Mouse (Mus musculus): ENCODE data around the gene Trhr2. TPM values are rescaled to one million over a fixed set of nuclear protein-coding genes. Genes with fewer than 3 reads are reported as not detected.
"Not testable (repeated sequence)": the region's sequence is repeated elsewhere in the genome, so short reads cannot be mapped to it uniquely, and the experiment has no call there.

Gene Trhr2
- polyA plus RNA-seq, 1 experiment from 2014 or later, result not detected

DNA sequence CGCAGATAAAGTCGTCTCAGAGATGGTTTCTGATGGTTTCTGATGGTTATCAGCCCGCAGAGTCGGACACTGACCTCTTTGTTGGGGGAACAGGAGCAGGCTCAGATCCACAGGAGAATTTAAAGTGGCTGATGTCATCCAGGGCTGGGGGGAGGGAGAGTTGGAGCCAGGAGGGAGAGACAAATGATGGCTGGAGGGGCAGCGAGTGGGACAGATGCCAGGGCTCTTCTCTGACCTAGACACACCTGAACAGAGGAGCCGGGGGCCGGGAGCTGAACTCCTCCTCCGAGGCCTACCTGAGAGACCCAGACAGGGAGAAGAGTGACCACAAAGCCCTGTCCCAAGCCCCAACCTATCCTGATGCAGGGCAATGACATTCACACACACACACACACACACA, 31.5 kb downstream of the Trhr2 start:
- no peak overlapping the region for H3K9ac ChIP-seq (ENCODE audit: low read depth, low read length)
- H3K4me2 ChIP-seq (ENCODE audit: low read depth, low read length), result no peak overlapping the region
- no peak for ATAC-seq
- no peak overlapping the region for H3K4me3 ChIP-seq (ENCODE audit: low read length)
- H3K9me3 ChIP-seq (ENCODE audit: control insufficient read depth, low read length), result no peaks in the 10 kb centered on the region
- WGBS, result 60% methylated on average over 8 of the region's 8 CpGs
- H3K27ac ChIP-seq (ENCODE audit: low read length), result no peak overlapping the region; the same call in 1 of the 2 replicates
- H3K27me3 ChIP-seq (replicated peaks; ENCODE audit: control insufficient read depth, insufficient read depth, low read length), result no peaks in the 10 kb centered on the region
- peaks cover 56% of the 10 kb centered on the region for H3K4me1 ChIP-seq (ENCODE audit: control insufficient read depth, insufficient read depth, low read length)
- peaks cover 6% of the 10 kb centered on the region for H3K36me3 ChIP-seq (ENCODE audit: control insufficient read depth, insufficient read depth, low read length)

GRCm38 (mm10) chr8:122326114-122326542, 34.4 kb downstream of the Trhr2 start:
- WGBS, result 27% methylated on average over 14 of the region's 14 CpGs
- Histone ChIP-seq H3K27me3 (replicated peaks; ENCODE audit: control insufficient read depth, insufficient read depth, low read length) (no peaks in the 10 kb centered on the region), H3K36me3 (ENCODE audit: control insufficient read depth, insufficient read depth, low read length) (no peaks in the 10 kb centered on the region), H3K27ac (ENCODE audit: low read length) (no peak overlapping the region), H3K4me1 (ENCODE audit: control insufficient read depth, insufficient read depth, low read length) (peaks cover 69% of the 10 kb centered on the region), H3K4me2 (ENCODE audit: low read depth, low read length) (peak overlapping the region; percentile 23; the same call in 1 of the 2 replicates), H3K4me3 (ENCODE audit: low read length) (no peak overlapping the region), H3K9ac (ENCODE audit: low read depth, low read length) (peak overlapping the region; percentile 49), H3K9me3 (ENCODE audit: control insufficient read depth, low read length) (no peaks in the 10 kb centered on the region)
- no peak for ATAC-seq

- H3K27me3 ChIP-seq (replicated peaks; ENCODE audit: control insufficient read depth, insufficient read depth, low read length), result no peaks in the 10 kb centered on the region
- 0 out of 2 replicates have a peak overlapping the region, but pooled peaks have one; percentile 7 for H3K27ac ChIP-seq (ENCODE audit: low read length)
- no peak overlapping the region for H3K4me3 ChIP-seq (ENCODE audit: low read length)
- no peak overlapping the region for H3K4me2 ChIP-seq (ENCODE audit: low read depth, low read length)
- no peaks in the 10 kb centered on the region for H3K36me3 ChIP-seq (ENCODE audit: control insufficient read depth, insufficient read depth, low read length)
- no peaks in the 10 kb centered on the region for H3K9me3 ChIP-seq (ENCODE audit: control insufficient read depth, low read length)
- H3K4me1 ChIP-seq (ENCODE audit: control insufficient read depth, insufficient read depth, low read length), result peaks cover 69% of the 10 kb centered on the region
- no peak for ATAC-seq
- 61% methylated on average over 2 of the region's 2 CpGs for WGBS
- peak overlapping the region; percentile 1; the same call in 1 of the 2 replicates for H3K9ac ChIP-seq (ENCODE audit: low read depth, low read length)
These were observed 35.4 kb downstream of the Trhr2 start for GRCm38 (mm10) chr8:122325196-122325595.

GRCm38 (mm10) chr8:122323951-122324402, 36.6 kb downstream of the Trhr2 start:
- peak; percentile 64 for ATAC-seq
- Histone ChIP-seq H3K4me3 (ENCODE audit: low read length) (peak overlapping the region; percentile 13; the same call in 1 of the 2 replicates), H3K4me2 (ENCODE audit: low read depth, low read length) (peak overlapping the region; percentile 37), H3K9ac (ENCODE audit: low read depth, low read length) (peak overlapping the region; percentile 51), H3K4me1 (ENCODE audit: control insufficient read depth, insufficient read depth, low read length) (peaks cover 71% of the 10 kb centered on the region), H3K27ac (ENCODE audit: low read length) (peak overlapping the region; percentile 92)
- H3K36me3 ChIP-seq (ENCODE audit: control insufficient read depth, insufficient read depth, low read length); H3K9me3 ChIP-seq (ENCODE audit: control insufficient read depth, low read length); H3K27me3 ChIP-seq (replicated peaks; ENCODE audit: control insufficient read depth, insufficient read depth, low read length): not testable (repeated sequence)
- WGBS, result 8% methylated on average over 13 of the region's 13 CpGs

DNA sequence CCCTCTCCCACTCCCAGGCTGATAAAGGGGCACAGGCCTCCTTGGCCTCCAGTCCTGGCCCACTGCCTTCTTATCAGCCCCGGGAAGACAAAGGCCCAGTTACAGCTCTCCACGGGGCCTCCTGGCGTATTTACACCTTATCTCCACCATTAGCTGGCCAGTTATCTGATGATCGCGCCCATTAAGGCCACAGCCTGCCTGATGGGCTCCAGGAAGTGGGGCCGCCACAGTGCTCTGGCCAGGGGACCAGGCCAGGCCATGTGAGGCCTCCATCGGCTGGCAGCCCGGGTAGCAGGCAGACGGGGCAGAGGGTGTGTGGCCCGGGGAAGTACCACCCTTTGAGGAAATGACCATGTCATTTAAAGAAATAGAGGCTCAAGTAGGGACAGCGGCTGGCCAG, 37.8 kb downstream of the Trhr2 start:
- Histone ChIP-seq H3K36me3 (ENCODE audit: control insufficient read depth, insufficient read depth, low read length) (no peaks in the 10 kb centered on the region), H3K4me1 (ENCODE audit: control insufficient read depth, insufficient read depth, low read length) (peaks cover 80% of the 10 kb centered on the region), H3K9ac (ENCODE audit: low read depth, low read length) (peak overlapping the region; percentile 56), H3K4me2 (ENCODE audit: low read depth, low read length) (peak overlapping the region; percentile 37; the same call in 1 of the 2 replicates), H3K27me3 (replicated peaks; ENCODE audit: control insufficient read depth, insufficient read depth, low read length) (no peaks in the 10 kb centered on the region), H3K9me3 (ENCODE audit: control insufficient read depth, low read length) (no peaks in the 10 kb centered on the region), H3K27ac (ENCODE audit: low read length) (peak overlapping the region; percentile 92), H3K4me3 (ENCODE audit: low read length) (no peak overlapping the region)
- ATAC-seq, result peak; percentile 39
- WGBS, result 28% methylated on average over 11 of the region's 11 CpGs

- Histone ChIP-seq H3K9ac (ENCODE audit: low read depth, low read length) (peak overlapping the region; percentile 56), H3K4me3 (ENCODE audit: low read length) (no peak overlapping the region), H3K4me1 (ENCODE audit: control insufficient read depth, insufficient read depth, low read length) (peaks cover 81% of the 10 kb centered on the region), H3K4me2 (ENCODE audit: low read depth, low read length) (peak overlapping the region; percentile 37; the same call in 1 of the 2 replicates), H3K27me3 (replicated peaks; ENCODE audit: control insufficient read depth, insufficient read depth, low read length) (no peaks in the 10 kb centered on the region), H3K36me3 (ENCODE audit: control insufficient read depth, insufficient read depth, low read length) (no peaks in the 10 kb centered on the region), H3K27ac (ENCODE audit: low read length) (peak overlapping the region; percentile 92), H3K9me3 (ENCODE audit: control insufficient read depth, low read length) (no peaks in the 10 kb centered on the region)
- ATAC-seq, result no peak
- WGBS, result 69% methylated on average over 7 of the region's 7 CpGs
These were observed 38.4 kb downstream of the Trhr2 start for GRCm38 (mm10) chr8:122322126-122322525.

DNA sequence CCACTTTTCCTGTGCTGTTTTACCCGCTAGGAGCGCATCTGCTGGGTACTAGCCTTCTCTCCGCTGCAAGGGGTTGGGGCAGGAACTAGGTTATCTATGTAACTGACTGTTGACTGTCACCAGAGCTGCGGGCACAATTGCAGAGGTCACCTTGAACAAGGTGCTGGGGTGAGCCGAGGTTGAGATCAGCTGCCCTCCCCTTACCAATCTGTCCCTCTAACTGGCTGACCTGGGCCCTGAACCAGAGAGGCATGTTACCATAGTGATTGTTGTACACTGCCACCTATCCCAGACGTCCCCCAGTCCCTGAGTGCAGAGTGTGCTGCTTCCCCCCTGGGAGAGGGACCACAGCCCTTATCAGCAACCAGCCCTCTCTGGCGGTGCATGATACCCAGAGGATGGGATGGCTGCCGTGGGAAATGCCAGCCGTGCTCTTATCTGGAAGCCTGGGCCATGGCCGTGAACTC, 39.1 kb downstream of the Trhr2 start:
- ATAC-seq, result peak; percentile 3; the same call in 1 of the 2 replicates
- Histone ChIP-seq H3K4me2 (ENCODE audit: low read depth, low read length) (no peak overlapping the region), H3K27ac (ENCODE audit: low read length) (peak overlapping the region; percentile 92), H3K9ac (ENCODE audit: low read depth, low read length) (peak overlapping the region; percentile 56; the same call in 1 of the 2 replicates), H3K36me3 (ENCODE audit: control insufficient read depth, insufficient read depth, low read length) (no peaks in the 10 kb centered on the region), H3K4me3 (ENCODE audit: low read length) (no peak overlapping the region), H3K27me3 (replicated peaks; ENCODE audit: control insufficient read depth, insufficient read depth, low read length) (no peaks in the 10 kb centered on the region), H3K9me3 (ENCODE audit: control insufficient read depth, low read length) (no peaks in the 10 kb centered on the region), H3K4me1 (ENCODE audit: control insufficient read depth, insufficient read depth, low read length) (peaks cover 86% of the 10 kb centered on the region)
- WGBS, result 58% methylated on average over 10 of the region's 10 CpGs

- no peak overlapping the region for H3K4me2 ChIP-seq (ENCODE audit: low read depth, low read length)
- H3K27ac ChIP-seq (ENCODE audit: low read length), result peak overlapping the region; percentile 25; the same call in 1 of the 2 replicates
- H3K27me3 ChIP-seq (replicated peaks; ENCODE audit: control insufficient read depth, insufficient read depth, low read length), result no peaks in the 10 kb centered on the region
- WGBS, result 36% methylated on average over 3 of the region's 3 CpGs
- no peaks in the 10 kb centered on the region for H3K36me3 ChIP-seq (ENCODE audit: control insufficient read depth, insufficient read depth, low read length)
- ATAC-seq, result no peak
- H3K4me1 ChIP-seq (ENCODE audit: control insufficient read depth, insufficient read depth, low read length), result peaks cover 84% of the 10 kb centered on the region
- H3K4me3 ChIP-seq (ENCODE audit: low read length), result no peak overlapping the region
- no peaks in the 10 kb centered on the region for H3K9me3 ChIP-seq (ENCODE audit: control insufficient read depth, low read length)
- H3K9ac ChIP-seq (ENCODE audit: low read depth, low read length), result peak overlapping the region; percentile 8; the same call in 1 of the 2 replicates
These were observed 40.0 kb downstream of the Trhr2 start for GRCm38 (mm10) chr8:122320541-122320940.

GRCm38 (mm10) chr8:122319708-122320075, 40.9 kb downstream of the Trhr2 start:
- H3K9me3 ChIP-seq (ENCODE audit: control insufficient read depth, low read length), result no peaks in the 10 kb centered on the region
- H3K27me3 ChIP-seq (replicated peaks; ENCODE audit: control insufficient read depth, insufficient read depth, low read length), result no peaks in the 10 kb centered on the region
- no peak overlapping the region for H3K4me2 ChIP-seq (ENCODE audit: low read depth, low read length)
- 51% methylated on average over 7 of the region's 7 CpGs for whole genome bisulfite sequencing
- H3K9ac ChIP-seq (ENCODE audit: low read depth, low read length), result peak overlapping the region; percentile 46; the same call in 1 of the 2 replicates
- H3K4me1 ChIP-seq (ENCODE audit: control insufficient read depth, insufficient read depth, low read length), result peaks cover 84% of the 10 kb centered on the region
- no peaks in the 10 kb centered on the region for H3K36me3 ChIP-seq (ENCODE audit: control insufficient read depth, insufficient read depth, low read length)
- peak overlapping the region; percentile 91 for H3K27ac ChIP-seq (ENCODE audit: low read length)
- ATAC-seq, result peak; percentile 14
- H3K4me3 ChIP-seq (ENCODE audit: low read length), result no peak overlapping the region
